Mouse (Mus musculus): ENCODE results near the gene Gm29427. TPM values are rescaled to one million over a fixed set of nuclear protein-coding genes. Genes with fewer than 3 reads are reported as not detected.
"Not testable (repeated sequence)": the region's sequence is repeated elsewhere in the genome, so short reads cannot be mapped to it uniquely, and the experiment has no call there.

Gene Gm29427
- polyA plus RNA-seq, 1 experiment: not detected

- H3K27ac ChIP-seq (ENCODE audit: insufficient read depth, low read depth, low read length): no peak overlapping the region
- TF ChIP-seq CTCF (IDR thresholded peaks at IDR 0.05; ENCODE audit: insufficient read depth, low read depth, low read length) (no peak), POLR2A (IDR thresholded peaks at IDR 0.05; ENCODE audit: insufficient read depth, low read depth, low read length) (no peak)
- H3K4me1 ChIP-seq (ENCODE audit: control insufficient read depth, insufficient read depth, low read length): no peaks in the 10 kb centered on the region
- no peak overlapping the region for H3K4me3 ChIP-seq (ENCODE audit: insufficient read depth, low read depth, low read length)
- WGBS: 65% methylated on average over 10 of the region's 10 CpGs
These were observed 15.5 kb downstream of the Gm29427 start for GRCm38 (mm10) chr1:130699937-130700633.

- Histone ChIP-seq H3K4me1 (ENCODE audit: control insufficient read depth, insufficient read depth, low read length) (no peaks in the 10 kb centered on the region), H3K4me3 (ENCODE audit: insufficient read depth, low read depth, low read length) (no peak overlapping the region), H3K27ac (ENCODE audit: insufficient read depth, low read depth, low read length) (no peak overlapping the region)
- TF ChIP-seq CTCF (IDR thresholded peaks at IDR 0.05; ENCODE audit: insufficient read depth, low read depth, low read length) (no peak), POLR2A (IDR thresholded peaks at IDR 0.05; ENCODE audit: insufficient read depth, low read depth, low read length) (no peak)
- 94% methylated on average over 5 of the region's 5 CpGs for WGBS
These were observed 17.0 kb downstream of the Gm29427 start for GRCm38 (mm10) chr1:130698601-130699000.

DNA sequence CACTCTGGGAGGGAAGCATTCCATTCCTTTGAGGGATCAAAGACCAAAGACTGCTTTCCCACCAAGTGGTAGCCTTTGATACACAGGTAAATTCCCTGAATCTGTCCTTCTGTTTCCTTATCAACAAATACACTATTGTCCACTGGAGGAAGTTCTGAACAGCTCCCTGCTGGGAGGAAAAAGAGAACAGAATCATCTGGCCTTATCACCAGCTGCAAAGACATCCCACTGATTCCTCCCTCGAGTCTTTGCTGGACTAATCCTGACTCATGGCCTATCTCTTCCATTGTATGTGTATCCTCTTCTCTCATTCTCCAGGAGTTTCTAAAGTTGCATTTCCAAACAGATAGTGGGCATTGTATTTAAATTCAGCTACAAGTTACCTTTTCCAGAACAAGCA lies 31.7 kb downstream of the Gm29427 start:
- TF ChIP-seq CTCF (IDR thresholded peaks at IDR 0.05; ENCODE audit: insufficient read depth, low read depth, low read length): no peak
- no peak for TF ChIP-seq POLR2A (IDR thresholded peaks at IDR 0.05; ENCODE audit: insufficient read depth, low read depth, low read length)
- WGBS: 36% methylated on average over 1 of the region's 1 CpGs
- Histone ChIP-seq H3K4me1 (ENCODE audit: control insufficient read depth, insufficient read depth, low read length) (no peaks in the 10 kb centered on the region), H3K4me3 (ENCODE audit: insufficient read depth, low read depth, low read length) (no peak overlapping the region), H3K27ac (ENCODE audit: insufficient read depth, low read depth, low read length) (no peak overlapping the region)

DNA sequence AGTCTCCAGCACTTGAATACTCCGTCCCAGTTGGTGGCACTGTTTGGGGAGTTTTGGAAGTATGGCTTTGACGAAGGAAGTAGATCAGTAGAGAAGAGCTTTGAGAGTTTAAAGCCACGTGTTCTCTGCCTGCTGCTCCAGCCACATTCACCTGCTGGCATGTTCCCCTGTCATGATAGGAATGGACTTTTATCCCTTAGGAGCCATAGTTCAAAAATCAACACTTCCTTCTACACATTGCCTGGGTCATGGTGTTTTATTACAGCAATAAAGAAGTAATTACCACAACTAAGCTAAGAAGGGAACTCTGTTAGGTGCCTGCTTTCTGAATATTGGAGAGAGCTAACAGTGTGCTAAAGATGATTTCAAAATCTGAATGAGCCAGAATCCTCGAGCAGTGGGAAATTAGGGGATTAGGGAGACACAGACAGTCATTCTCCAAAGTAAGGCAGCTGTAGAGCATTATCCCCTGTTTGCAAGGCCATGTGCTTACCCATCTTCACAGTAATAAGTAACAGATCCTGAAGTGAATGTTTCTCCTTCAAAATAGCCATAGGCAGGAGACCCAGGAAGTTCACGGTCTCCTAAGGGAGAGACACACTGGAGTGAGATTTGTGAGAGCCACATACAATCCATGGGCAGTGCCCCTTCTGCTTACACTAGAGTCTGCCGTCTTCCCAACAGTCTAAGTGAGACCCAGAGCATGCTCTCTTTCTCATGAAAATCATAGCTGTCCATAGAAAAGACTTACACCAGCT lies 33.8 kb downstream of the Gm29427 start:
- Histone ChIP-seq H3K4me1 (ENCODE audit: control insufficient read depth, insufficient read depth, low read length) (no peaks in the 10 kb centered on the region), H3K4me3 (ENCODE audit: insufficient read depth, low read depth, low read length) (no peak overlapping the region), H3K27ac (ENCODE audit: insufficient read depth, low read depth, low read length) (no peak overlapping the region)
- WGBS: 77% methylated on average over 6 of the region's 6 CpGs
- TF ChIP-seq CTCF (IDR thresholded peaks at IDR 0.05; ENCODE audit: insufficient read depth, low read depth, low read length) (no peak), POLR2A (IDR thresholded peaks at IDR 0.05; ENCODE audit: insufficient read depth, low read depth, low read length) (no peak)

DNA sequence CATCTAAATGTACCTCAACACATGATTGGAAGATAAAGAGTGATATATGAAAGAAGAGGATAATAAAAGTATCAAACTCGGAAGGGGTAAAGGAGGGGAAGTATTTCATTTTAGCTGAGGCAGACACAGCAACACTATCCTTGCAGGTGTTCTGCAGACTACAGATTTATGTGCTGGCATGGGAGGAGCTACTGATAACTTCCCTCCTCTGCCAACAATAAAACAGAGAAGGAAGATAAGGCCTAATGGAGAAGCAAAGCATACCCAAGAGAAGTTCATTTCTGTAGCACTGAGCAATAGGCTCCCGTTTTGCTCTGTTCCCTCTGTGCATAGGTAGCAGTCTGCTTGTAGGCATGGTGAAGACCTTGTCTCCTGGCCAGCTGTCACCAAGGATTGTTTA lies 34.5 kb downstream of the Gm29427 start:
- H3K4me1 ChIP-seq (ENCODE audit: control insufficient read depth, insufficient read depth, low read length): no peaks in the 10 kb centered on the region
- 87% methylated on average over 2 of the region's 2 CpGs for WGBS
- no peak overlapping the region for H3K27ac ChIP-seq (ENCODE audit: insufficient read depth, low read depth, low read length)
- TF ChIP-seq CTCF (IDR thresholded peaks at IDR 0.05; ENCODE audit: insufficient read depth, low read depth, low read length) (no peak), POLR2A (IDR thresholded peaks at IDR 0.05; ENCODE audit: insufficient read depth, low read depth, low read length) (no peak)
- H3K4me3 ChIP-seq (ENCODE audit: insufficient read depth, low read depth, low read length): no peak overlapping the region

- TF ChIP-seq POLR2A (IDR thresholded peaks at IDR 0.05; ENCODE audit: insufficient read depth, low read depth, low read length) (no peak), CTCF (IDR thresholded peaks at IDR 0.05; ENCODE audit: insufficient read depth, low read depth, low read length) (no peak)
- WGBS: 93% methylated on average over 2 of the region's 2 CpGs
- no peaks in the 10 kb centered on the region for H3K4me1 ChIP-seq (ENCODE audit: control insufficient read depth, insufficient read depth, low read length)
These were observed 37.0 kb downstream of the Gm29427 start for GRCm38 (mm10) chr1:130678551-130678950.

GRCm38 (mm10) chr1:130663576-130663975 lies 52.0 kb downstream of the Gm29427 start:
- not testable (repeated sequence) for H3K4me3 ChIP-seq (ENCODE audit: insufficient read depth, low read depth, low read length); H3K27ac ChIP-seq (ENCODE audit: insufficient read depth, low read depth, low read length); H3K4me1 ChIP-seq (ENCODE audit: control insufficient read depth, insufficient read depth, low read length)
- WGBS: 88% methylated on average over 5 of the region's 5 CpGs

More at GRCm38 (mm10) chr1:130678551-130678950, 37.0 kb downstream of the Gm29427 start:
- H3K27ac ChIP-seq (ENCODE audit: insufficient read depth, low read depth, low read length): no peak overlapping the region
- no peak overlapping the region for H3K4me3 ChIP-seq (ENCODE audit: insufficient read depth, low read depth, low read length)

GRCm38 (mm10) chr1:130661454-130661853 lies 54.1 kb downstream of the Gm29427 start, which contains the start of gene C4bp:
C4bp (minus strand) TSS chr1:130661632.
- H3K27ac ChIP-seq (ENCODE audit: insufficient read depth, low read depth, low read length): no peak within 1 kb of the TSS
- TF ChIP-seq CTCF (IDR thresholded peaks at IDR 0.05; ENCODE audit: insufficient read depth, low read depth, low read length) (no peak), POLR2A (IDR thresholded peaks at IDR 0.05; ENCODE audit: insufficient read depth, low read depth, low read length) (no peak)
- no peak within 1 kb of the TSS for H3K4me3 ChIP-seq (ENCODE audit: insufficient read depth, low read depth, low read length)
- 88% methylated on average over 3 of the region's 3 CpGs for WGBS
- H3K4me1 ChIP-seq (ENCODE audit: control insufficient read depth, insufficient read depth, low read length): no peaks in the 10 kb centered on the region

DNA sequence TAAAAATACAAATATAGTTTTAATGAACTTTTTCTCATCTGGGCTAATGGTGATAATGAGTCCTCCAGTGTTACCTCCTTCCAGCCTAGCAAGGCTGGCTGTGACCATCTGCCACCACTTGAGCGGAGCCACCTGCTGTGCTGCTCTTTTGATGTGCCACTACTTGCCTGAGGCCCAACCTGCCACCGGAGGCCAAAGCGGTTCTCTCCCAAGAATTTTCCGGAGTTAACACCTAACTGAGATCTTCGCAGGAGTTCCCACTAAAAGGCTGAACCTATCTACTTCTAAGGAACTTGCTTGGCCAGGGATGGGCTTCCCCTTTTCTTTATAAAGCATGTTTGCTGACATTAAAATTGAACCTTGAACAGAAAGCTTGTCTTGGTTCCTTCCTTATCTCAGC lies 56.0 kb downstream of the Gm29427 start:
- not testable (repeated sequence) for H3K4me1 ChIP-seq (ENCODE audit: control insufficient read depth, insufficient read depth, low read length); H3K4me3 ChIP-seq (ENCODE audit: insufficient read depth, low read depth, low read length); H3K27ac ChIP-seq (ENCODE audit: insufficient read depth, low read depth, low read length)
- WGBS: 66% methylated on average over 5 of the region's 5 CpGs

All from olfactory bulb, adult 2 months (tissue).